Mouse (Mus musculus) CH12.LX (cell line): Measurements from ENCODE around the gene C130032M10Rik. TPM values are rescaled to one million over a fixed set of nuclear protein-coding genes. Genes with fewer than 3 reads are reported as not detected.

Experiments used
- DNase-seq: peaks from one replicate; pipeline ENCODE4 v3.0.0-alpha.2; 2013; ENCODE audit errors: extremely low read depth
- H3K27ac ChIP-seq: 2 replicates; pipeline ENCODE4 v1.5.1; 2012; ENCODE audit warnings: low read depth, mild to moderate bottlenecking, control low read depth, moderate library complexity; ENCODE audit not compliant: insufficient read depth
- H3K27me3 ChIP-seq: replicated peaks from 2 replicates; pipeline ENCODE3; 2012; ENCODE audit warnings: inconsistent platforms
- H3K36me3 ChIP-seq, 2 experiments: replicated peaks in 1 of 2; 2 replicates each; pipeline versions ENCODE3 to v1.6.1; 2012; ENCODE audit warnings: inconsistent platforms in 1 of 2, low read length in 1 of 2, mild to moderate bottlenecking in 1 of 2, mixed read lengths in 1 of 2, moderate library complexity in 1 of 2; ENCODE audit not compliant: control insufficient read depth in 1 of 2, insufficient read depth in 1 of 2
- H3K4me1 ChIP-seq, 2 experiments: 2 replicates each; pipeline ENCODE4 v1.6.1; 2012; ENCODE audit warnings: inconsistent platforms in 1 of 2, moderate library complexity in 1 of 2; ENCODE audit not compliant: insufficient read depth in 2 of 2, control insufficient read depth in 1 of 2
- H3K4me2 ChIP-seq: 2 replicates; pipeline ENCODE4 v1.6.1; 2012; ENCODE audit warnings: low read depth, mild to moderate bottlenecking, control low read depth; ENCODE audit not compliant: poor library complexity, insufficient read depth, severe bottlenecking
- H3K4me3 ChIP-seq, 3 experiments: fragments of 150-350 bp in 1 of 3; sonication (generic) in 1 of 3; replicated peaks in 1 of 3; 2 replicates each; pipeline versions ENCODE3 to v1.5.1; 2011 to 2012; ENCODE audit warnings: low read depth in 2 of 3, low read length in 2 of 3, mild to moderate bottlenecking in 2 of 3, moderate library complexity in 2 of 3, control low read depth in 1 of 3, improper control_type of control experiment in 1 of 3, inconsistent platforms in 1 of 3, mixed read lengths in 1 of 3; ENCODE audit not compliant: poor library complexity in 1 of 3
- H3K79me2 ChIP-seq: replicated peaks from 2 replicates; pipeline ENCODE4 v1.6.1; 2012; ENCODE audit warnings: mild to moderate bottlenecking, moderate library complexity; ENCODE audit not compliant: control insufficient read depth, poor library complexity, insufficient read depth, severe bottlenecking; ENCODE audit errors: extremely low read depth
- H3K9ac ChIP-seq: 2 replicates; pipeline ENCODE4 v1.6.1; 2012; ENCODE audit warnings: low read depth, mild to moderate bottlenecking, control low read depth, moderate library complexity; ENCODE audit not compliant: insufficient read depth
- H3K9me3 ChIP-seq: replicated peaks from 2 replicates; pipeline ENCODE3; 2012; ENCODE audit warnings: low read length, inconsistent platforms, mixed read lengths
- CHD1 ChIP-seq: IDR thresholded peaks from 2 replicates; pipeline ENCODE4 v1.6.1; 2012; ENCODE audit warnings: low read depth, low read length, improper control_type of control experiment, inconsistent platforms
- E2F4 ChIP-seq: IDR thresholded peaks from 2 replicates; pipeline ENCODE4 v1.6.1; 2011; ENCODE audit warnings: low read depth, low read length, improper control_type of control experiment; ENCODE audit not compliant: insufficient replicate concordance
- ETS1 ChIP-seq: conservative IDR thresholded peaks from 2 replicates; pipeline ENCODE4 v1.6.1; 2012; ENCODE audit warnings: low read depth, mild to moderate bottlenecking, inconsistent platforms, low read length, improper control_type of control experiment, moderate library complexity
- HCFC1 ChIP-seq: IDR thresholded peaks from 2 replicates; pipeline ENCODE4 v1.6.1; 2012; ENCODE audit warnings: low read depth, mild to moderate bottlenecking, inconsistent platforms, low read length, improper control_type of control experiment
- MAX ChIP-seq: IDR thresholded peaks from 2 replicates; pipeline ENCODE4 v1.6.1; 2011; ENCODE audit warnings: low read length, improper control_type of control experiment
- MEF2A ChIP-seq: IDR thresholded peaks from 2 replicates; pipeline ENCODE4 v1.6.1; 2014; ENCODE audit warnings: low read depth, mild to moderate bottlenecking, inconsistent platforms, low read length, improper control_type of control experiment, borderline replicate concordance
- MXI1 ChIP-seq: IDR thresholded peaks from 2 replicates; pipeline ENCODE4 v1.6.1; 2011; ENCODE audit warnings: mild to moderate bottlenecking, low read depth, low read length, improper control_type of control experiment
- MYC ChIP-seq: IDR thresholded peaks from 2 replicates; pipeline ENCODE4 v1.6.1; 2011; ENCODE audit warnings: low read depth, mild to moderate bottlenecking, improper control_type of control experiment, low read length
- NELFE ChIP-seq: IDR thresholded peaks from 2 replicates; pipeline ENCODE4 v1.6.1; 2011; ENCODE audit warnings: low read depth, low read length, improper control_type of control experiment
- PAX5 ChIP-seq: IDR thresholded peaks from 2 replicates; pipeline ENCODE4 v1.6.1; 2012; ENCODE audit warnings: low read length, inconsistent platforms, mixed read lengths
- POLR2A ChIP-seq: IDR thresholded peaks from 2 replicates; pipeline ENCODE4 v1.6.1; 2011; ENCODE audit warnings: low read depth, mild to moderate bottlenecking, improper control_type of control experiment, low read length
- POLR2AphosphoS2 ChIP-seq: IDR thresholded peaks from 2 replicates; pipeline ENCODE4 v1.6.1; 2011; ENCODE audit warnings: low read depth, low read length, improper control_type of control experiment
- RAD21 ChIP-seq: IDR thresholded peaks from 2 replicates; pipeline ENCODE4 v1.6.1; 2011; ENCODE audit warnings: low read depth, mild to moderate bottlenecking, low read length, improper control_type of control experiment, moderate library complexity
- RCOR1 ChIP-seq: conservative IDR thresholded peaks from 2 replicates; pipeline ENCODE4 v1.6.1; 2012; ENCODE audit warnings: low read depth, mild to moderate bottlenecking, inconsistent platforms, low read length, improper control_type of control experiment
- SIN3A ChIP-seq: IDR thresholded peaks from 2 replicates; pipeline ENCODE4 v1.6.1; 2012; ENCODE audit warnings: low read length, improper control_type of control experiment, inconsistent platforms
- TBP ChIP-seq: conservative IDR thresholded peaks from 2 replicates; pipeline ENCODE4 v1.6.1; 2011; ENCODE audit warnings: low read depth, low read length, improper control_type of control experiment
- USF1 ChIP-seq: IDR thresholded peaks from 2 replicates; pipeline ENCODE4 v1.6.1; 2014; ENCODE audit warnings: low read depth, mild to moderate bottlenecking, inconsistent platforms, low read length, improper control_type of control experiment
- USF2 ChIP-seq: conservative IDR thresholded peaks from 2 replicates; pipeline ENCODE4 v1.6.1; 2011; ENCODE audit warnings: low read depth, low read length, improper control_type of control experiment
- ZNF384 ChIP-seq: IDR thresholded peaks from 2 replicates; pipeline ENCODE4 v1.6.1; 2012; ENCODE audit warnings: low read depth, low read length, improper control_type of control experiment, inconsistent platforms
- dilution Hi-C: fragments of 300-500 bp; cut with MboI; formaldehyde crosslinking; loops from 2 replicates; pipeline ENCODE4 v1.14.3; 2020; ENCODE audit warnings: low sequenced_read_pairs; ENCODE audit not compliant: extremely low pct_unique_long_range_greater_than_20kb, extremely low pct_ligation_motif_present
- in situ Hi-C: fragments of 300-500 bp; cut with MboI; formaldehyde crosslinking; loops from 3 replicates; pipeline ENCODE4 v1.14.3; 2019; ENCODE audit warnings: low sequenced_read_pairs, low pct_ligation_motif_present, low pct_unique_long_range_greater_than_20kb, mixed read lengths
- polyA plus RNA-seq: library from polyadenylated mRNA; unstranded; fragments of >175 nt; gene quantifications from 2 replicates; pipeline ENCODE4 v1.2.1, GENCODE M21; 2012; ENCODE audit warnings: low read depth; ENCODE audit not compliant: insufficient read length
- total RNA-seq, 2 experiments: library from RNA; depleted of rRNA; stranded (reverse); fragments of 300-350 nt in 1 of 2; fragments of >200 nt in 1 of 2; gene quantifications; 2 replicates each; pipeline ENCODE4 v1.2.3; 2012 to 2014

The C130032M10Rik gene
- total and polyA plus RNA-seq, 3 experiments, result not detected

DNA sequence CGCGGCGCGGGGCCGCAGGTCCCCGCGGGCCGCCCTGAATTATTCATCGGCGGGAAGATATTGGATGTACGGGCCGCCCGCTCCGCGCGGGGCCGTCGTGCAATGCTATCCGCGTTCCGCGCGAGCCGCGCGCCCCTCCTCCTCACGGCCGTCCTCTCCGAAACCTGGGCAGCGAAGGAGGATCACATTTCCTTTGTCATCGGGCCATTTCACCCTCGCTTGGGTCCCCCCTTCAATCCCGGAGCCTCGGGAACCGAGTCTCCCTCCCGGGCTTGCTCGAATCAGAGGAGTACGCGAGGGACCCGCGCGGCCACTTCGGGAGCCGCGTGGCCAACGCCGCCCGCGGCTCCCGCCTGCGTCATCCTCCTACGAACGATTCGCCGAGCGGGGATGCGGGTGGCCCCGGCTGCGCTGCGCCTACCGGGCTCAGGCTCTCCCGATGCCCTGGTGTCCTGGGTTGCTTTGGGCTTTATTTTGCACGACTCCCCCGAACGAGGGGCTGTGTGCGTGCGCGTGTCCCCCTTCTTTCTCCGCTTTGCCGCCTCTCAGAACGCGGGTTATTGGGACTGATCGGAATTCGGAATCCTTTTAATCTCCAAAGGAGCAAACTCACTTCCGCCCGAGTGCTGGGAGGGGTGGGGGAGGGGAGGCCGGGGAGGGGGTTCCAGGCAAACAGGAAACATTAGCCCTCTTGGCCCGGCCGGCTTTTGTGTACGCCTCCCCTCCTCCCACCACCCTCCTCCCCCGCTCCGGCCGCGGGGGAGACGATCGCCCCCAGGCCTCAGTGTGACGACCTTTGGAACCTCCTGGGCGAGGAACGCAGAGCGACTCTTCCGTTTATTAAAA, 48.5 kb downstream of the C130032M10Rik start, which contains the start of gene Trim71:
TSS of gene Trim71 (minus strand) at position 609 of the 846 bp plus-strand sequence.
- DNase-seq, result no peak
- peaks cover 26% of the 10 kb centered on the region for H3K9me3 ChIP-seq
- H3K27ac ChIP-seq, result no peak within 1 kb of the TSS
- H3K4me1 ChIP-seq, result no peaks in the 10 kb centered on the region
- TF ChIP-seq USF1 (no peak), MXI1 (no peak), ETS1 (no peak), HCFC1 (no peak), POLR2A (no peak), RCOR1 (no peak), SIN3A (no peak), E2F4 (no peak), CHD1 (no peak), PAX5 (no peak)
- dilution Hi-C loops, result no loop called here
- H3K4me2 ChIP-seq, result no peak within 1 kb of the TSS
- no peaks in the 10 kb centered on the region for H3K36me3 ChIP-seq
- H3K9ac ChIP-seq, result no peak within 1 kb of the TSS
- no peak within 1 kb of the TSS for H3K4me3 ChIP-seq
- H3K79me2 ChIP-seq, result no peaks in the 10 kb centered on the region
- in situ Hi-C loops, result no loop called here
- no peaks in the 10 kb centered on the region for H3K27me3 ChIP-seq

GRCm38 (mm10) chr9:114564667-114565066, 49.2 kb downstream of the C130032M10Rik start:
- no peaks in the 10 kb centered on the region for H3K79me2 ChIP-seq
- dilution Hi-C loops (no loop called here), in situ Hi-C loops (no loop called here)
- DNase-seq, result no peak
- H3K4me1 ChIP-seq, result no peaks in the 10 kb centered on the region
- peaks cover 26% of the 10 kb centered on the region for H3K9me3 ChIP-seq
- no peak overlapping the region for H3K4me2 ChIP-seq
- H3K27me3 ChIP-seq, result no peaks in the 10 kb centered on the region
- H3K4me3 ChIP-seq, result no peak overlapping the region
- no peak overlapping the region for H3K9ac ChIP-seq
- no peak overlapping the region for H3K27ac ChIP-seq
- TF ChIP-seq MYC (no peak), MEF2A (no peak), MAX (no peak), USF2 (no peak), TBP (no peak), POLR2AphosphoS2 (no peak), SIN3A (no peak), ZNF384 (no peak), NELFE (no peak), RAD21 (no peak)
- TF ChIP-seq, all 38 proteins: peak for 0
- no peaks in the 10 kb centered on the region for H3K36me3 ChIP-seq

Other genes with a start within 250 kb of the C130032M10Rik start
- gene Bcl2a1c, start 185.6 kb upstream of the C130032M10Rik start, total RNA-seq (2012; rRNA removed), result 1.4 and 1.7 TPM in 2 replicates
- 1.8 TPM in 1 of 2 replicates, not detected in the other for gene Bcl2a1c, start 185.6 kb upstream of the C130032M10Rik start, total RNA-seq (2014; rRNA removed)
- 4.8 and 8.2 TPM in 2 replicates for gene Bcl2a1c, start 185.6 kb upstream of the C130032M10Rik start, polyA plus RNA-seq
- 13.8 and 17.8 TPM in 2 replicates for gene Crtap, start 125.0 kb upstream of the C130032M10Rik start, total RNA-seq (2012; rRNA removed)
- gene Crtap, start 125.0 kb upstream of the C130032M10Rik start, total RNA-seq (2014; rRNA removed), result 19.2 and 20.6 TPM in 2 replicates
- 25.2 and 27.7 TPM in 2 replicates for gene Crtap, start 125.0 kb upstream of the C130032M10Rik start, polyA plus RNA-seq
- gene Glb1, start 114.6 kb upstream of the C130032M10Rik start, total RNA-seq (2012; rRNA removed), result 33.9 and 40.7 TPM in 2 replicates
- 22.4 and 25.7 TPM in 2 replicates for gene Glb1, start 114.6 kb upstream of the C130032M10Rik start, total RNA-seq (2014; rRNA removed)
- gene Glb1, start 114.6 kb upstream of the C130032M10Rik start, polyA plus RNA-seq, result 32.4 and 35.4 TPM in 2 replicates
- 8.2 and 10.4 TPM in 2 replicates for gene Tmppe, start 114.6 kb upstream of the C130032M10Rik start, total RNA-seq (2012; rRNA removed)
- gene Tmppe, start 114.6 kb upstream of the C130032M10Rik start, total RNA-seq (2014; rRNA removed), result 2.4 and 3.2 TPM in 2 replicates
- 5.7 and 7.3 TPM in 2 replicates for gene Tmppe, start 114.6 kb upstream of the C130032M10Rik start, polyA plus RNA-seq
- 0.08 TPM in 2 replicates for gene Ccr4, start 10.8 kb upstream of the C130032M10Rik start, total RNA-seq (2012; rRNA removed)
- 0.36 and 0.55 TPM in 2 replicates for gene Ccr4, start 10.8 kb upstream of the C130032M10Rik start, total RNA-seq (2014; rRNA removed)
- gene Ccr4, start 10.8 kb upstream of the C130032M10Rik start, polyA plus RNA-seq, result 0.65 and 0.74 TPM in 2 replicates
- under 0.01 and 0.04 TPM in 2 replicates for gene Trim71, start 48.7 kb downstream of the C130032M10Rik start, total RNA-seq (2012; rRNA removed)
- not detected in 2 replicates for gene Trim71, start 48.7 kb downstream of the C130032M10Rik start, total RNA-seq (2014; rRNA removed)
- gene Trim71, start 48.7 kb downstream of the C130032M10Rik start, polyA plus RNA-seq, result 0.03 TPM in 1 of 2 replicates, not detected in the other
- gene Cnot10, start 124.5 kb downstream of the C130032M10Rik start, total RNA-seq (2012; rRNA removed), result 49.4 and 53.5 TPM in 2 replicates
- gene Cnot10, start 124.5 kb downstream of the C130032M10Rik start, total RNA-seq (2014; rRNA removed), result 67.8 and 75.3 TPM in 2 replicates
- 58.3 and 61.4 TPM in 2 replicates for gene Cnot10, start 124.5 kb downstream of the C130032M10Rik start, polyA plus RNA-seq
- gene Dync1li1, start 173.1 kb downstream of the C130032M10Rik start, total RNA-seq (2012; rRNA removed), result 36.3 and 43.6 TPM in 2 replicates
- 57.0 and 63.5 TPM in 2 replicates for gene Dync1li1, start 173.1 kb downstream of the C130032M10Rik start, total RNA-seq (2014; rRNA removed)
- gene Dync1li1, start 173.1 kb downstream of the C130032M10Rik start, polyA plus RNA-seq, result 38.1 and 39.0 TPM in 2 replicates
- 30.1 and 31.9 TPM in 2 replicates for gene Cmtm6, start 215.4 kb downstream of the C130032M10Rik start, total RNA-seq (2012; rRNA removed)
- 39.2 and 39.5 TPM in 2 replicates for gene Cmtm6, start 215.4 kb downstream of the C130032M10Rik start, total RNA-seq (2014; rRNA removed)
- 38.0 and 38.5 TPM in 2 replicates for gene Cmtm6, start 215.4 kb downstream of the C130032M10Rik start, polyA plus RNA-seq